Mouse (Mus musculus) thymus, postnatal 14 days (tissue): ENCODE data around the gene Chrne.
"Not testable (repeated sequence)": the region's sequence is repeated elsewhere in the genome, so short reads cannot be mapped to it uniquely, and the experiment has no call there.

ENCODE experiments used
- DNase-seq: peaks from one replicate; pipeline ENCODE4 v3.0.0; 2021

Chrne gene

DNA sequence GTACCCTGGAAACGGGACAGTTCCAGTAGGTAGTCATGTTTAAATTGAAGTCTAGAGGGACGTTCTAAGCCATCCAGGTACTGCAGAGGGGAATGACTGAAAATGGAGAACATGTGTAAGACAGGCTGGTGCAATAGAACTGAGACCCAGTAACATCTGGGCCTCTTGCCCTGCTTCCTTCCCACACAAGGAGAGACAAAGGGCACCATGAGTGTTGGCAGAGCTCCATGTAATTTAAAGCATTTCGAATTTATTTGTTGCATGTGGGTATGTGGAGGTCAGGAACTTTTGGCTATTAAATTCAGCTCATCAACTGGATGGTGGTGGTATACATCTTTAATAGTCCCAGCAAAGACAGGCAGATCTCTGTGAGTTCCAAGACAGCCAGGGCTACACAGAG, 36.8 kb downstream of the Chrne start:
- DNase-seq: no peak

DNA sequence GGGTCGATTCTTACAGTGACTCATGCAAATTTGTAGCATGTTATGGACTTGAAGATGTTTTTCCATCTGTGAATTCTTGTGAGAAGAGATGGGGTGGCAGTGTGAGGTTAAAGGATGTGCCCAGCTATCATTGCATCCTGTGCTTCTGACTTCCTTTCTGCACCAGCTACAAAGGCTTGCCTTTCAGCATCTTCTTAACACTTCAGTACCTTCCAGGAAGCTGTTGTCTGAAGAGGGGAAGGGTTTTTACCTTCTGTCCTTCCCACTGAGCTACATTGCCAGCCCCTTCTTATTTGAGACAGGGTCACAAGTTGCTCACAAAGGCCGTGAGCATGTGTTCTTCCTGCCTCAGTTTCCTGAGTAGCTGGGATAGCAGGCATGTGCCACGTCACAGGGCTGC, 38.1 kb downstream of the Chrne start:
- DNase-seq: peak; percentile 15

- DNase-seq: no peak
Observed at GRCm38 (mm10) chr11:70580358-70580720, 38.7 kb downstream of the Chrne start.

- peak; percentile 39 for DNase-seq
Observed at GRCm38 (mm10) chr11:70579710-70580357, 39.2 kb downstream of the Chrne start.

GRCm38 (mm10) chr11:70578962-70579361, 40.1 kb downstream of the Chrne start:
- no peak for DNase-seq

GRCm38 (mm10) chr11:70577201-70577600, 41.8 kb downstream of the Chrne start:
- DNase-seq: no peak

- DNase-seq: no peak
Observed at GRCm38 (mm10) chr11:70573872-70574271, 45.1 kb downstream of the Chrne start.

DNA sequence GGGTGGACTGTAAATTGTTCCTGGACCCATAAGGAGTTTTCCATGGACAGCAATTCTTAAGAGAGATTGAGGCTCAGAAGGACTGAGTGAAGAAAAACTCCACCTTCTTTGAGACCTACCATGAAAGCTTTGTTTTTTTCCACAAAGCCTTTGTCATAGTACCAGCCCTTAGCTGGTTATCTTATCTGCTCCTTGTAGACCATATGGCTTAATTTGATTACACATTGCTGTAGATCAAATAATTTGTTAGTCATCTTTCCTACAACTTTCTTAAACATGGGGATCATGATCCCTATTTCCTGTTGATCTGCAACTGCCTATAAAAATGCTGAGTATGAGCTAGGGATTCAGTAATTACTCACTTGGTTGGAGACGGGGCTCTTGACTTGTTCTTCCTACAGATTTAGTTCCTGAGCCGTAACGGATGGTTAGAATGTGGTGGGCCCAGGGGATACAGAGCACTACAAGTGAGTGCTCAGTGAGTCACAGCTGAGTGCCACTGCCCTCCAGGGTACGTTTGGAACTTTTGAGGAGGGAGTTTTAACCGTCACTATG, 46.6 kb downstream of the Chrne start:
- DNase-seq: no peak

DNA sequence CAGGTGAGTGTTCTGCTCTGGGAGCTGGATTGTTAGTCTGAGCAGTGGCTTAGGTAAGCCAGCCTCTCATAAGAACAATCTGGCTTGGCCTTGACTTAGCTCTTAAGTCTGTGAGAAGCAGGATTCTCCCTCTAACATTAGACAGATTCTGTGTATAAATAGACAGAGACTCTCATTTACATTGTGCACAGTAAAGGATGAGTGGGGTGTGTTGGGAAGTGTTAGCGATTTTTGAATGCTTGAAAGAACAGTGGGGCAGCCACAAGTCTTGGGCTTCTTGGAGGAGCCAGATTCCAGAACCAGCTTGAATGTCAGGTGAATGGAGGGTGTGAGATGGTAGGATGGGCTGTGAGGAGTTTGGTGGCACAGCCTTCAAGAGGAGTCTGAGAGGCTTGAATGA, 47.4 kb downstream of the Chrne start:
- no peak for DNase-seq

GRCm38 (mm10) chr11:70570614-70571013, 48.4 kb downstream of the Chrne start:
- not testable (repeated sequence) for DNase-seq

GRCm38 (mm10) chr11:70566586-70566985, 52.4 kb downstream of the Chrne start:
- DNase-seq: no peak
